Comparison of ENCODE assay signal across 7 mouse cellular contexts in the genomic region with DNA sequence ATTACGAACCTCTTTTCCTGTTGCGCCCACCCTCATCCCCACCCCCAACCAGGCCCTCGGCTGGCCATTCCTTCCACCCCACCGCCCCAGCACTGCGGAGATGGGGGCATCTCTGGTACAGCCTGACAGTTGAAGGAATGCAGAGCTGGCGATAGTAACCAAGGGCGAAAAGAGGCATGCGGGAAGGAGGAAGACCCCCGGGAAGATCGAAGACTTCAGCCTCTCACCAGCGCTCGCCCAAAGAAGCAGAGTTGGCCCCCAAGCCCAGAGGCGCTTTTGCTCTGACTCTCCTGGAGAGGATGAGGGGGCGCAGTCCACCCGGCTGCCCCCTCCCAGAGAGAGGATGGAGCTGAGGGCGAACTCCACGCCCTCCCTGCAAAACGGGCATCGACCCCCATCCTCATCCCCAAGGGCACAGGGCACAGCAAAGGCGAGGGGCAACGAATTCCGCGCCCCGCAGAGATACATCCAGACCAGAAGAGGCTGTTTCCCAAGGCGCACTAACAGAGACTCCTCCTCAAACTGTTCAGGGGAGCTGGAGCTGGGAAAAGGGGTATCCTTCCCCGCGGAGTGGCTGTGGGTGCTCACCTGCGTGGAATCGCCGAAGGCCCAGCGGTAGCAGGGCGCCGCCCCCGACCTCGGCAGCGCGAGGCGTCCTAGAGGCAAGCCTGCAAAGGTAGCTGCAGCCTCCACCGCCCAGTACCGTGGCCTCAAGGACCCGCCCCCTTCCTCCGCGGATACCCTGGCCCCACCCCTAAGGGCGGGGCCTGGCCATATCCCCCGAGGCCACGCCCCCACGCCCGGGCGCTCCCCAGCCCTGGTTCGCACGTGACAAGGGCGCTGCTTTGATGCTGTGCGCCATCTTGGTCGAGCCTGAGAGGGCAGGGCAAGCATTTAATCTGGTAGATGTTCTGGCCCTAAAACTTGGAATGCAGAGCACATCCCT. TPM values are rescaled to one million over a fixed set of nuclear protein-coding genes. Genes with fewer than 3 reads are reported as not detected.
DNase-seq lines count a peak whose midpoint lies in the region; ATAC-seq lines count a peak whose summit lies in the region.

No protein-coding gene starts in this region.

- H3K4me1 ChIP-seq in liver, embryonic 13.5 days (replicated peaks), result peaks cover 20% of the 10 kb centered on the region

- H3K27ac ChIP-seq in liver, embryonic 13.5 days, result no peak overlapping the region

- WGBS in liver, embryonic 13.5 days (ENCODE audit: insufficient replicate concordance), result 3% methylated on average over 51 of the region's 54 CpGs

- H3K27me3 ChIP-seq in liver, embryonic 13.5 days, result peaks cover 26% of the 10 kb centered on the region
- no peaks in the 10 kb centered on the region for H3K27me3 ChIP-seq in splenic B cell, adult 2 months (ENCODE audit: control insufficient read depth, insufficient read depth, low read length, poor library complexity, severe bottlenecking)

- DNase-seq in c-Kit-positive CD71-positive TER-119-negative erythroid progenitor cells, embryonic 14.5 days (ENCODE audit: low read depth), result peak; percentile 83
- DNase-seq in heart, postnatal 10 days, result peak; percentile 69 to 78
- peak; percentile 57 to 86 for DNase-seq in kidney, postnatal 36 days
- peak; percentile 87 for DNase-seq in liver, embryonic 13.5 days
- peak; percentile 76 to 84 for DNase-seq in natural killer cell, adult 2 months (ENCODE audit: low spot score in 2 of 2)
- peak; percentile 77 for DNase-seq in splenic B cell, adult 2 months (ENCODE audit: low read depth, low spot score)

- ATAC-seq in erythroid progenitor cell, adult 5-6 weeks (replicated peaks; ENCODE audit: low FRiP score, poor library complexity, severe bottlenecking), result peak; percentile 87
- ATAC-seq in liver, embryonic 13.5 days (ENCODE audit: low read depth), result peak; percentile 92

- no peaks in the 10 kb centered on the region for H3K9me3 ChIP-seq in liver, embryonic 13.5 days (replicated peaks)

- H3K4me2 ChIP-seq in liver, embryonic 13.5 days, result peak overlapping the region; percentile 76

- intact Hi-C loops in heart, postnatal 10 days (cut with DNase I), result no loop called here

- H3K36me3 ChIP-seq in liver, embryonic 13.5 days, result peaks cover 27% of the 10 kb centered on the region
- peaks cover 7% of the 10 kb centered on the region; the same call in 1 of the 2 replicates for H3K36me3 ChIP-seq in splenic B cell, adult 2 months (ENCODE audit: control insufficient read depth, insufficient read depth, low read length, poor library complexity, severe bottlenecking)

- H3K9ac ChIP-seq in liver, embryonic 13.5 days, result peak overlapping the region; percentile 53

- H3K4me3 ChIP-seq in liver, embryonic 13.5 days (replicated peaks), result peak overlapping the region; percentile 48

RNA-seq across cellular contexts. Expression of a gene that starts 11.6 kb away (rescaled TPM):
- 0.42 and 0.72 TPM in 2 replicates for total RNA-seq in erythroid progenitor cell, adult 5-6 weeks (2015; ENCODE audit: low replicate concordance)
- 3.0 TPM in 1 of 2 replicates, not detected in the other for total RNA-seq in erythroid progenitor cell, adult 5-6 weeks (2017; ENCODE audit: low replicate concordance)
- total RNA-seq in heart, postnatal 10 days (2021), result 1 to 10 TPM; 3.4 to 3.7 TPM
- polyA plus RNA-seq in liver, embryonic 13.5 days (2015; fragmentation: Nextera tagmentation; extraction: Ambion mirVana), result 1.1 and 1.2 TPM in 2 replicates

RNA-seq across cellular contexts. Expression of a gene that starts 17.5 kb away (rescaled TPM):
- 52.0 and 62.3 TPM in 2 replicates for total RNA-seq in erythroid progenitor cell, adult 5-6 weeks (2015; ENCODE audit: low replicate concordance)
- 72.4 and 84.7 TPM in 2 replicates for total RNA-seq in erythroid progenitor cell, adult 5-6 weeks (2017; ENCODE audit: low replicate concordance)
- total RNA-seq in heart, postnatal 10 days (2021), result 10 to 100 TPM; 24.2 to 25.7 TPM
- 58.8 and 67.9 TPM in 2 replicates for polyA plus RNA-seq in liver, embryonic 13.5 days (2015; fragmentation: Nextera tagmentation; extraction: Ambion mirVana)

RNA-seq across cellular contexts. Expression of a gene that starts 41.5 kb away (rescaled TPM):
- not detected in 2 replicates for total RNA-seq in erythroid progenitor cell, adult 5-6 weeks (2015; ENCODE audit: low replicate concordance)
- not detected in 2 replicates for total RNA-seq in erythroid progenitor cell, adult 5-6 weeks (2017; ENCODE audit: low replicate concordance)
- not detected for total RNA-seq in heart, postnatal 10 days (2021)
- polyA plus RNA-seq in liver, embryonic 13.5 days (2015; fragmentation: Nextera tagmentation; extraction: Ambion mirVana), result not detected in 2 replicates

RNA-seq across cellular contexts. Expression of a gene that starts 54.5 kb away (rescaled TPM):
- not detected in 2 replicates for total RNA-seq in erythroid progenitor cell, adult 5-6 weeks (2015; ENCODE audit: low replicate concordance)
- not detected in 2 replicates for total RNA-seq in erythroid progenitor cell, adult 5-6 weeks (2017; ENCODE audit: low replicate concordance)
- total RNA-seq in heart, postnatal 10 days (2021), result not detected
- polyA plus RNA-seq in liver, embryonic 13.5 days (2015; fragmentation: Nextera tagmentation; extraction: Ambion mirVana), result 2.7 and 4.1 TPM in 2 replicates
